Mouse (Mus musculus): ENCODE data around the gene Col24a1. TPM values are rescaled to one million over a fixed set of nuclear protein-coding genes. Genes with fewer than 3 reads are reported as not detected.

Gene Col24a1
- polyA plus RNA-seq, 1 experiment: 1.4 TPM

DNA sequence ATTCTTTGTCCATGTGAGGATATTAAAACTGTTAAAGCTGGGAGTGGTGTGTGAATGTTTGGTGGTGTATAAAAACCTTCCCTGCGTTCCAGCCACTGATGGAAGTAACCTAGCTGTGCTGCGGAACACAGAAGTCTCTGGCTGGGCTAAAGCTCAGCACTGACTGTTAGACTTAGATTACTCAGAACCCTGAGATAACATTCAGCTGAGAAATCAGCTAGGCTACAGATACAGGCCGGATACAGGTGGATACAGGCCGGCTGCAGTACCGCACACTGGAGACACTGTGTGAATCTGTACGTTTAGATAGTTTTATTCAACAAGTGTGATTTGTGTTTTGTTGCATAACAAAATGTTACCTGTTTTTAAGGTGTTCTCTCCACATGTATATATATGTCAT, 308.5 kb downstream of the Col24a1 start:
- peaks cover 17% of the 10 kb centered on the region for H3K36me3 ChIP-seq (ENCODE audit: control insufficient read depth, insufficient read depth, low read length)
- whole genome bisulfite sequencing: 84% methylated on average over 6 of the region's 6 CpGs

DNA sequence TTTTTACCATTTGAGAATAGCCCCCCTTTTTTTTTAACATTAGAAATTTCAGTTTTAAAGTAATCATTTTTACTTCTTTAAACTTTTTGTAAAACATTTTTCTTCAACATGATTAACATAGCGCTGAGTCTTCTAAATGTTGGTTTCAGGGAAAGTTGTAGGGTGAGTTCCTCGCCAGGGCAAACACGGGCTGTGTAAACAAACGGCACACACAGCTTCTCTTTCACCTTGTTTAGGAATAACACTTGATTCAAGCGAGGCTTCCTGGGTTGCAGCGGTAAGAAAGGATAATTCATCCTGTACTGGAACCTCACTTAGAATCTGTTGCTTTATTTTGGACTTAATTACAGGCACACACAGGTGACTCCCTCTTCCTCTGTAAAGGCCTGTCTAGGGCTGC, 309.1 kb downstream of the Col24a1 start:
- Histone ChIP-seq H3K27ac (ENCODE audit: insufficient read depth, low read depth, low read length) (no peak overlapping the region), H3K4me3 (ENCODE audit: low read depth, low read length) (no peak overlapping the region), H3K4me1 (ENCODE audit: control insufficient read depth, insufficient read depth, insufficient read length, low read length) (no peaks in the 10 kb centered on the region), H3K27me3 (ENCODE audit: control insufficient read depth, insufficient read depth, low read length) (no peaks in the 10 kb centered on the region), H3K36me3 (ENCODE audit: control insufficient read depth, insufficient read depth, low read length) (peaks cover 17% of the 10 kb centered on the region)
- TF ChIP-seq POLR2A (IDR thresholded peaks at IDR 0.05; ENCODE audit: low read depth, low read length) (no peak), CTCF (IDR thresholded peaks at IDR 0.05; ENCODE audit: extremely low read depth, insufficient read length, insufficient replicate concordance, low read depth, low read length) (no peak)
- 63% methylated on average over 6 of the region's 6 CpGs for WGBS

More for the DNA sequence above, 308.5 kb downstream of the Col24a1 start:
- no peak overlapping the region for H3K27ac ChIP-seq (ENCODE audit: insufficient read depth, low read depth, low read length)
- H3K4me1 ChIP-seq (ENCODE audit: control insufficient read depth, insufficient read depth, insufficient read length, low read length): no peaks in the 10 kb centered on the region
- H3K27me3 ChIP-seq (ENCODE audit: control insufficient read depth, insufficient read depth, low read length): no peaks in the 10 kb centered on the region
- H3K4me3 ChIP-seq (ENCODE audit: low read depth, low read length): no peak overlapping the region
- TF ChIP-seq CTCF (IDR thresholded peaks at IDR 0.05; ENCODE audit: extremely low read depth, insufficient read length, insufficient replicate concordance, low read depth, low read length) (no peak), POLR2A (IDR thresholded peaks at IDR 0.05; ENCODE audit: low read depth, low read length) (no peak)

Other genes with a start within 250 kb of the Col24a1 start
- 0.03 and 0.11 TPM in 2 replicates for gene Clca2, start 193.0 kb upstream of the Col24a1 start, polyA plus RNA-seq (2012; rRNA removed)
- 0.62 and 0.74 TPM in 2 replicates for gene Odf2l, start 173.9 kb upstream of the Col24a1 start, polyA plus RNA-seq (2012; rRNA removed)

Data from small intestine, adult 2 months (tissue).